Mouse (Mus musculus): ENCODE measurements at regions not wholly inside any gene's neighbourhood (a gene's known extent, or its start where the extent isn't known, plus 50 kb on each side); places are given as distances from the start of the nearest gene placed in this dataset.

DNA sequence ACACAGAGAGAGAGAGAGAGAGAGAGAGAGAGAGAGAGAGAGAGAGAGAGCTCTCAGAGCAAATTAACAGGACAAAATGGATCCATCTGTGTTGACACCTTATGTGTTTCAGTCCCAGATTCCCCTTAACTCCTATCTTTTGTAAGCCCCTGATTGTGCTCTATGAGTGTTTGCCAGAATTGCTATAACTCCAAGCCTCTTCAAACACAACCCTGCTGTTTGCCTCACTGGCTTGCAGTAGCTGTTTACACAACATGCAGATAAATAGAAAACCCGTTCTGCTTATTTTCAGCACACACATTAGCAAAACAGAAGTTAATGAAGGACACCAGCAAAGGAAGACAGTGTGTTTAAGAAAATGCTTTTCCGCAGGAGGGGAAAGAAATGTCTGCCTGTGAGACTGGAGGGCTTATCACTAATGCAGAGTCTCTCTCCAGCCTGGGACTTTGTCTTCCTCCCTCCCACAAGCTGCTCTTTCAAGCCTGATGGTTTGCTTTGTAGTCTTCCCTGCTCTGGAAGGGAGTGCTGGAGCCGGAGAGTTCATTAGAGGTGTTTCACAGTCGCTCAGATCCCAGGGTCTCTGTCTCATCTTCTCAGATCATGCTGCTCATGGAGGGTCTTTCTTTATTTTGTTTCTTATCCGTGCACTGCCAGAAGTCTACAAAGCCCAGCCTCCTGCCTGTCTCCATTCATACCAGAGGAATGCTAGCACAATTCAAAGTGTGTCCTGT is 338.4 kb downstream of the Rnd3 start:
- DNase-seq (no peak), ATAC-seq (no peak)
- Histone ChIP-seq H3K4me1 (ENCODE audit: insufficient read depth) (peaks cover 7% of the 10 kb centered on the region), H3K36me3 (replicated peaks; ENCODE audit: insufficient read depth, low read length) (no peaks in the 10 kb centered on the region), H3K27me3 (ENCODE audit: insufficient read depth, low read length) (no peaks in the 10 kb centered on the region), H3K4me3 (ENCODE audit: low read depth, low read length) (no peak overlapping the region), H3K9me3 (ENCODE audit: low read length) (no peaks in the 10 kb centered on the region), H3K27ac (ENCODE audit: low read depth) (peak overlapping the region; percentile 29; the same call in 1 of the 2 replicates), H3K4me2 (ENCODE audit: low read depth, low read length) (peak overlapping the region; percentile 18; the same call in 1 of the 2 replicates), H3K9ac (replicated peaks) (no peak overlapping the region)
- WGBS (ENCODE audit: insufficient replicate concordance) = 32% methylated on average over 5 of the region's 5 CpGs
- TF ChIP-seq EP300 (IDR thresholded peaks at IDR 0.05; ENCODE audit: low read depth) (no peak), CTCF (IDR thresholded peaks at IDR 0.05; ENCODE audit: low read depth) (no peak)

DNA sequence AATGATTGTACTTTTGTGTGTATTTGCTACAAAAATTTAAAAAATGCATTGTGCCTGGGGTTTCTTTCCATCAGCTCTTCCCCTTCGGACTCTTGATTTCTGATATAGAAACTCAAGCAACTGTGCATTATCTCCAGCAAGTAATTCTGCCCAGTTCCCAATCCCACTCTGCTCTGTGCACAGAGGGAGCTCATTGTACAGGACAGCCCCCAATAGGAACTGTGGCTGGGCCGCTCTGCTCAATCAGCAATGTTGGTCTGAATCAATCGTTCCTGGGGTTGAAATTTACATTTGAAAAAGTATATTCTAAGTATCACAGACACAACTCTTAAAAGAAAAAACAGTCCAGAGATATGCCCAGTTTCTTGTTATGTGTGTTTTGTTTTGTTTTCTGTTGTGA is 339.1 kb downstream of the Rnd3 start:
- TF ChIP-seq EP300 (IDR thresholded peaks at IDR 0.05; ENCODE audit: low read depth) (no peak), CTCF (IDR thresholded peaks at IDR 0.05; ENCODE audit: low read depth) (no peak)
- Histone ChIP-seq H3K4me1 (ENCODE audit: insufficient read depth) (peaks cover 4% of the 10 kb centered on the region), H3K9ac (replicated peaks) (no peak overlapping the region), H3K27ac (ENCODE audit: low read depth) (no peak overlapping the region), H3K4me2 (ENCODE audit: low read depth, low read length) (no peak overlapping the region), H3K9me3 (ENCODE audit: low read length) (no peaks in the 10 kb centered on the region), H3K36me3 (replicated peaks; ENCODE audit: insufficient read depth, low read length) (no peaks in the 10 kb centered on the region), H3K4me3 (ENCODE audit: low read depth, low read length) (no peak overlapping the region), H3K27me3 (ENCODE audit: insufficient read depth, low read length) (no peaks in the 10 kb centered on the region)
- 74% methylated on average over 3 of the region's 3 CpGs for WGBS (ENCODE audit: insufficient replicate concordance)
- ATAC-seq (no peak), DNase-seq (no peak)

DNA sequence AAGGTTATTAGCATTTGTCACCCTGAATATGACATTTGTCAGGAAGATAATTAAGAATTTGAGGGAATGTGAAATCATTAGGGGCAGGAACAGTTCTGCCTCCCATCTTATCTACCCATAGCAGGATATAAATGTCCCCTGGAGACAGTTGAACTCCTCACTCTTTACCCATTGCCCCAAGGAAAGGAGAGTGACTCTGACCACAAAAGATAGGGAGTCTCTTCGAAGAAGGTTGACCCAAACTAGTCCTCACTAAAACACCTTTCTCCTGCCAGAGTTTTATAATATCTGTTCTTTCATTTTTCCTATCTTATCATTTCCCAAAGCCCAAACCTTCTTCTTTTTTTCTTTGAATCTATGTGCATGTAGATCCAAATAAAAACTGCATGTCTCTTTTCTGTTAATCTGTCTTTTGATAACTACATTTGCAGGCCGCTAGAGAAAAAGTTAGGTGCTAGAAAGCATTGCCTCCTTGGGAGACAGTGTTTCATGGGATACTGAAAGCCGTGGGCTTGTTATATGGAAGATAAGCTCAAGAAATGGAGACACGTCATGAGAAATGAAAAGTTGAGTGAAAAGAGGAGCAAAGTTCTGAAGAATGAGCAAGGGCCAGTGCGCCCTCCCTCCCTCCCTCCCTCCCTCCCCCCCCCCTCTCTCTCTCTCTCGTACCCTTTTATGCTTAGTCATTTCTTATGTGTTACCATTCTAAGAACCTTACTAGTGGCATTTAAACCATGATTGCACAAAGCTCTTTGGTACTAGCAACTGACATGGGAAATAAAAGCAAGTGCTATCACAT is 341.6 kb downstream of the Rnd3 start:
- TF ChIP-seq CTCF (IDR thresholded peaks at IDR 0.05; ENCODE audit: low read depth) = no peak
- TF ChIP-seq EP300 (IDR thresholded peaks at IDR 0.05; ENCODE audit: low read depth) = no peak
- Histone ChIP-seq H3K4me1 (ENCODE audit: insufficient read depth) (peaks cover 4% of the 10 kb centered on the region; the same call in 1 of the 2 replicates), H3K27me3 (ENCODE audit: insufficient read depth, low read length) (no peaks in the 10 kb centered on the region), H3K4me3 (ENCODE audit: low read depth, low read length) (no peak overlapping the region), H3K9me3 (ENCODE audit: low read length) (no peaks in the 10 kb centered on the region), H3K9ac (replicated peaks) (no peak overlapping the region), H3K27ac (ENCODE audit: low read depth) (no peak overlapping the region), H3K36me3 (replicated peaks; ENCODE audit: insufficient read depth, low read length) (no peaks in the 10 kb centered on the region), H3K4me2 (ENCODE audit: low read depth, low read length) (no peak overlapping the region)
- ATAC-seq (no peak), DNase-seq (no peak)
- 67% methylated on average over 6 of the region's 6 CpGs for WGBS (ENCODE audit: insufficient replicate concordance)

DNA sequence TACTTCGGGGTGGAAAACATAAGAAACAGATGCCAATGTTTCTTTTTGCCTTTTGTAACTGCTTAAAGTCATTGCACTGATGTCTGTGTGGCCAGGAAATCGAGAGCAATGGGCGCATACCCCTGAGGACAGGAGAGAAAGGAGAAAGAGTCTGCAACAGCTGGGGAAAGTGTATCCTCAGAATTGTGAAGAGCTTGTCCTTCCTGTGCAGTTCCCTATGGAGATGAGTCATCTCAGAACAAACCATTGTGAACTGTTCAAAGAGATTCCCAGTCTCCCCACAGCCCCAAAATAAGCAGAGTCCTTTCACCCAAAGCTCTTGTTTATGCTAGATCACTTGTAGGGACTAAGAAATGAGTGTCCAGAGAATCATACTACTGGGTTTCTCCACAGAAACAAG is 343.3 kb downstream of the Rnd3 start:
- DNase-seq = no peak
- H3K4me3 ChIP-seq (ENCODE audit: low read depth, low read length) = no peak overlapping the region
- no peak overlapping the region for H3K9ac ChIP-seq (replicated peaks)
- no peaks in the 10 kb centered on the region for H3K27me3 ChIP-seq (ENCODE audit: insufficient read depth, low read length)
- 64% methylated on average over 3 of the region's 3 CpGs for WGBS (ENCODE audit: insufficient replicate concordance)
- no peaks in the 10 kb centered on the region for H3K9me3 ChIP-seq (ENCODE audit: low read length)
- no peaks in the 10 kb centered on the region for H3K36me3 ChIP-seq (replicated peaks; ENCODE audit: insufficient read depth, low read length)
- H3K4me1 ChIP-seq (ENCODE audit: insufficient read depth) = peaks cover 3% of the 10 kb centered on the region; the same call in 1 of the 2 replicates
- TF ChIP-seq EP300 (IDR thresholded peaks at IDR 0.05; ENCODE audit: low read depth) (no peak), CTCF (IDR thresholded peaks at IDR 0.05; ENCODE audit: low read depth) (no peak)
- ATAC-seq = no peak
- H3K27ac ChIP-seq (ENCODE audit: low read depth) = no peak overlapping the region
- H3K4me2 ChIP-seq (ENCODE audit: low read depth, low read length) = no peak overlapping the region

DNA sequence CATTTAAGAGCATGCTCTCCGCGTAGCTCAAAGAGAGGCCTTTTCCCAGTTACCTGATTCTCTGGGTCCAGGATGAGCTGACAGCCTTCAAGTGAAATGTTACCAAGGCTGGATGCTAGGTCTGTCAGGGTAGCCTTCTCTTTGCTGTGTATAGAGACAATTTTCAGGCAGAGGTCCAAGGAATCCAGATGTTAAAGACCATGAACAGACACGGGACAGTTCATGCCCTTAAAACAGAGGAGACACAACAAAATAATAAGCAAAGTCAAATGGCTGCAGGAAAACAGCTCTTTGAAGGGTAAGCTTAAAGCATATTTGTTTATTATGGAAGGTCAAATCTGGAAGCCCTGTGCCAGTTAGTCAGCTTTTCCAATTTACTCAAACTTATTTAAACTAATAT is 352.8 kb downstream of the Rnd3 start:
- DNase-seq (no peak), ATAC-seq (no peak)
- 73% methylated on average over 3 of the region's 3 CpGs for WGBS (ENCODE audit: insufficient replicate concordance)
- no peak overlapping the region for H3K9ac ChIP-seq (replicated peaks)
- no peaks in the 10 kb centered on the region for H3K9me3 ChIP-seq (ENCODE audit: low read length)
- no peak for TF ChIP-seq EP300 (IDR thresholded peaks at IDR 0.05; ENCODE audit: low read depth)
- TF ChIP-seq CTCF (IDR thresholded peaks at IDR 0.05; ENCODE audit: low read depth) = no peak
- no peak overlapping the region for H3K4me2 ChIP-seq (ENCODE audit: low read depth, low read length)
- H3K36me3 ChIP-seq (replicated peaks; ENCODE audit: insufficient read depth, low read length) = no peaks in the 10 kb centered on the region
- no peaks in the 10 kb centered on the region for H3K4me1 ChIP-seq (ENCODE audit: insufficient read depth)
- no peaks in the 10 kb centered on the region for H3K27me3 ChIP-seq (ENCODE audit: insufficient read depth, low read length)
- H3K27ac ChIP-seq (ENCODE audit: low read depth) = no peak overlapping the region
- H3K4me3 ChIP-seq (ENCODE audit: low read depth, low read length) = no peak overlapping the region

DNA sequence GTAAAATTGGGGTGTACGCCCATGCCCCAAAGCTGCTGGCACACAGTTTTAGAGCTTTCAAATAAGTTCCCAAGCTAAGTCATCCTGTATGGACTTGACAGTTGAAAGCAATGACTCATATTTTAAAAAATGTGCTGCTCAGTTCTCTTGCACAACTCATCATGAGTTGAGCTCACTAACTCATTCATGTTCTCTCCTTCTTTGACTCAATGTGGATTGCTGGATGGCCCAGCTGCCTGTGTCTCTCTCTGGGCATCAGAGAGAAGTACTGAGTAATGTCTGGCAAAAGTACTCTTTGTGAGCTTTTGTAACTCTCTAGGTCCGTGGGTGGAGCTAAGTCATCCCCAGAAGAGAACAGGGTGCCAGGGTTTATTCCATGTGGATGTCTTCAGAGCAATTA is 355.3 kb downstream of the Rnd3 start:
- TF ChIP-seq CTCF (IDR thresholded peaks at IDR 0.05; ENCODE audit: low read depth) (no peak), EP300 (IDR thresholded peaks at IDR 0.05; ENCODE audit: low read depth) (no peak)
- Histone ChIP-seq H3K9ac (replicated peaks) (no peak overlapping the region), H3K27me3 (ENCODE audit: insufficient read depth, low read length) (no peaks in the 10 kb centered on the region), H3K4me2 (ENCODE audit: low read depth, low read length) (no peak overlapping the region), H3K4me1 (ENCODE audit: insufficient read depth) (no peaks in the 10 kb centered on the region), H3K4me3 (ENCODE audit: low read depth, low read length) (no peak overlapping the region), H3K27ac (ENCODE audit: low read depth) (no peak overlapping the region), H3K36me3 (replicated peaks; ENCODE audit: insufficient read depth, low read length) (no peaks in the 10 kb centered on the region), H3K9me3 (ENCODE audit: low read length) (no peaks in the 10 kb centered on the region)
- 75% methylated on average over 2 of the region's 2 CpGs for WGBS (ENCODE audit: insufficient replicate concordance)
- no peak for DNase-seq
- no peak for ATAC-seq

Measured in liver, postnatal 0 days (tissue).